Mouse (Mus musculus) C2C12 (cell line): ENCODE data around the gene Bsg. TPM values are rescaled to one million over a fixed set of nuclear protein-coding genes. Genes with fewer than 3 reads are reported as not detected.

Source experiments
- H3K27me3 ChIP-seq: one replicate; pipeline ENCODE4 v1.6.1; 2011; ENCODE audit not compliant: control insufficient read depth, insufficient read depth, insufficient read length
- H3K36me3 ChIP-seq: one replicate; pipeline ENCODE4 v1.6.1; 2011; ENCODE audit not compliant: control insufficient read depth, insufficient read depth
- H3K4me3 ChIP-seq: one replicate; pipeline ENCODE4 v1.5.1; 2011; ENCODE audit warnings: mild to moderate bottlenecking, control low read depth; ENCODE audit not compliant: poor library complexity, insufficient read depth, severe bottlenecking
- H3K79me2 ChIP-seq: one replicate; pipeline ENCODE4 v1.6.1; 2011; ENCODE audit not compliant: control insufficient read depth, insufficient read depth
- H3K79me3 ChIP-seq: one replicate; pipeline ENCODE4 v1.6.1; 2011; ENCODE audit warnings: low read depth, control low read depth
- H3ac ChIP-seq: one replicate; pipeline ENCODE3; 2011; ENCODE audit warnings: low read depth; ENCODE audit not compliant: control insufficient read depth, insufficient read length
- CEBPB ChIP-seq: IDR thresholded peaks from one replicate; pipeline ENCODE4 v1.6.1; 2011; ENCODE audit warnings: low read depth, mild to moderate bottlenecking, control low read depth, moderate library complexity
- CTCF ChIP-seq: IDR thresholded peaks from one replicate; pipeline ENCODE4 v1.5.1; 2011; ENCODE audit not compliant: control insufficient read depth, insufficient read depth, insufficient read length
- FOSL1 ChIP-seq: IDR thresholded peaks from one replicate; pipeline ENCODE4 v1.8.0; 2011; ENCODE audit warnings: mild to moderate bottlenecking, low read length; ENCODE audit not compliant: poor library complexity, insufficient read depth, severe bottlenecking
- MAX ChIP-seq: IDR thresholded peaks from one replicate; pipeline ENCODE4 v1.6.1; 2011; ENCODE audit warnings: mild to moderate bottlenecking, control low read depth
- MYOD1 ChIP-seq: IDR thresholded peaks from one replicate; pipeline ENCODE4 v1.6.1; 2011; ENCODE audit warnings: low read depth; ENCODE audit not compliant: control insufficient read depth, insufficient read length
- MYOG ChIP-seq: IDR thresholded peaks from one replicate; pipeline ENCODE4 v1.6.1; 2011; ENCODE audit not compliant: control insufficient read depth, insufficient read length; ENCODE audit errors: extremely low read depth
- USF1 ChIP-seq: IDR thresholded peaks from one replicate; pipeline ENCODE4 v1.6.1; 2011; ENCODE audit warnings: low read depth, mild to moderate bottlenecking, control low read depth, moderate library complexity
- long read RNA-seq, 2 experiments: library from polyadenylated mRNA; unstranded; transcript quantifications; one replicate each; pipeline ENCODE4 v2.0.0; 2019 to 2020
- polyA plus RNA-seq: library from polyadenylated mRNA; unstranded; fragments of >200 nt; fragmentation: generic; extraction: Trizol; gene quantifications from one replicate; pipeline ENCODE4 v1.2.1, GENCODE M21; 2012; ENCODE audit warnings: missing spikeins

Bsg gene
- polyA plus RNA-seq = 749 TPM
- long read RNA-seq, experiment 1, transcript Bsg-201 (8 exons, 1,526 nt) = minor isoform, 7 of 905 reads
- long read RNA-seq, experiment 1, transcript Bsg-205 (7 exons, 1,261 nt) = major isoform, 625 of 905 reads
- long read RNA-seq, experiment 1, partial matches to known transcripts = 55 of 905 reads
- long read RNA-seq, experiment 1, other reads (novel, unspliced or antisense) = 213 of 905 reads
- long read RNA-seq, experiment 2, transcript Bsg-205 (7 exons, 1,261 nt) = major isoform, 881 of 975 reads
- long read RNA-seq, experiment 2, partial matches to known transcripts = 2 of 975 reads
- long read RNA-seq, experiment 2, other reads (novel, unspliced or antisense) = 88 of 975 reads

GRCm38 (mm10) chr10:79704065-79704969, at the start of gene Bsg:
Gene Bsg, plus strand, starts transcription at chr10:79704491.
- TF ChIP-seq FOSL1 (no peak), CEBPB (no peak), MAX (peak; percentile 49), MYOD1 (no peak), CTCF (peak; percentile 12), USF1 (peak; percentile 96), MYOG (no peak)
- peak within 1 kb of the TSS; percentile 99 for H3ac ChIP-seq
- H3K27me3 ChIP-seq = no peaks in the 10 kb centered on the region
- H3K79me3 ChIP-seq = peaks cover 48% of the 10 kb centered on the region
- peaks cover 25% of the 10 kb centered on the region for H3K36me3 ChIP-seq
- H3K79me2 ChIP-seq = peaks cover 51% of the 10 kb centered on the region
- H3K4me3 ChIP-seq = peak within 1 kb of the TSS; percentile 95

GRCm38 (mm10) chr10:79654946-79655395, 49.3 kb upstream of the Bsg start:
- Histone ChIP-seq H3K36me3 (no peaks in the 10 kb centered on the region), H3ac (no peak overlapping the region), H3K4me3 (no peak overlapping the region), H3K79me2 (no peaks in the 10 kb centered on the region), H3K79me3 (no peaks in the 10 kb centered on the region), H3K27me3 (peaks cover 40% of the 10 kb centered on the region)
- TF ChIP-seq USF1 (no peak), FOSL1 (no peak), MAX (no peak)

GRCm38 (mm10) chr10:79658829-79659228, 45.5 kb upstream of the Bsg start:
- no peaks in the 10 kb centered on the region for H3K36me3 ChIP-seq
- no peaks in the 10 kb centered on the region for H3K79me2 ChIP-seq
- H3ac ChIP-seq = no peak overlapping the region
- H3K79me3 ChIP-seq = no peaks in the 10 kb centered on the region
- no peak overlapping the region for H3K4me3 ChIP-seq
- H3K27me3 ChIP-seq = peaks cover 26% of the 10 kb centered on the region
- TF ChIP-seq MAX (no peak), CTCF (no peak), MYOG (no peak), USF1 (no peak), FOSL1 (no peak), MYOD1 (no peak), CEBPB (no peak)

- Histone ChIP-seq H3ac (no peak overlapping the region), H3K79me3 (no peaks in the 10 kb centered on the region), H3K79me2 (no peaks in the 10 kb centered on the region), H3K27me3 (peaks cover 18% of the 10 kb centered on the region), H3K36me3 (no peaks in the 10 kb centered on the region), H3K4me3 (no peak overlapping the region)
- TF ChIP-seq FOSL1 (no peak), MAX (no peak), USF1 (no peak), MYOD1 (no peak)
These were observed 44.0 kb upstream of the Bsg start for GRCm38 (mm10) chr10:79660298-79660697.

GRCm38 (mm10) chr10:79661861-79662260, 42.4 kb upstream of the Bsg start:
- TF ChIP-seq CEBPB (no peak), USF1 (no peak), MYOG (no peak), CTCF (no peak), MAX (no peak), MYOD1 (no peak), FOSL1 (no peak)

GRCm38 (mm10) chr10:79664131-79664665, 40.1 kb upstream of the Bsg start, which contains the start of gene Madcam1:
Gene Madcam1, plus strand, starts transcription at chr10:79664559.
- TF ChIP-seq FOSL1 = no peak
- TF ChIP-seq MYOD1 = no peak
- TF ChIP-seq MAX = no peak
- TF ChIP-seq MYOG = no peak
- TF ChIP-seq CEBPB = no peak
- peak; percentile 80 for TF ChIP-seq CTCF
- TF ChIP-seq USF1 = no peak
- Histone ChIP-seq H3K27me3 (peaks cover 16% of the 10 kb centered on the region), H3ac (no peak within 1 kb of the TSS), H3K4me3 (no peak within 1 kb of the TSS), H3K79me3 (no peaks in the 10 kb centered on the region), H3K79me2 (no peaks in the 10 kb centered on the region), H3K36me3 (no peaks in the 10 kb centered on the region)

More at GRCm38 (mm10) chr10:79661861-79662260, 42.4 kb upstream of the Bsg start:
- Histone ChIP-seq H3K4me3 (no peak overlapping the region), H3K27me3 (peaks cover 19% of the 10 kb centered on the region), H3ac (no peak overlapping the region), H3K36me3 (no peaks in the 10 kb centered on the region), H3K79me2 (no peaks in the 10 kb centered on the region), H3K79me3 (no peaks in the 10 kb centered on the region)
